Mouse (Mus musculus): ENCODE data around the gene Lsm2.
"Not testable (repeated sequence)": the region's sequence is repeated elsewhere in the genome, so short reads cannot be mapped to it uniquely, and the experiment has no call there.

- not testable (repeated sequence) for TF ChIP-seq MAX (IDR thresholded peaks at IDR 0.05); CTCF (IDR thresholded peaks at IDR 0.05; ENCODE audit: control insufficient read depth, insufficient read depth, insufficient read length); MYOG (IDR thresholded peaks at IDR 0.05; ENCODE audit: control insufficient read depth, extremely low read depth, insufficient read length)
- peak; percentile 54 for TF ChIP-seq MYOD1 (IDR thresholded peaks at IDR 0.05; ENCODE audit: control insufficient read depth, insufficient read length, low read depth)
These were observed 52.0 kb downstream of the Lsm2 start for GRCm38 (mm10) chr17:35033703-35034102.

All from C2C12 (cell line).